Mouse (Mus musculus) heart, postnatal 0 days (tissue): Measurements from ENCODE around the gene Tmem121b.

Experiments used
- CTCF ChIP-seq: IDR thresholded peaks from 2 replicates; pipeline ENCODE4 v1.5.1; 2016; ENCODE audit warnings: antibody characterized with exemption, control low read depth, low read depth
- EP300 ChIP-seq: IDR thresholded peaks from 2 replicates; pipeline ENCODE4 v1.6.1; 2016; ENCODE audit warnings: antibody characterized with exemption, low read depth

DNA sequence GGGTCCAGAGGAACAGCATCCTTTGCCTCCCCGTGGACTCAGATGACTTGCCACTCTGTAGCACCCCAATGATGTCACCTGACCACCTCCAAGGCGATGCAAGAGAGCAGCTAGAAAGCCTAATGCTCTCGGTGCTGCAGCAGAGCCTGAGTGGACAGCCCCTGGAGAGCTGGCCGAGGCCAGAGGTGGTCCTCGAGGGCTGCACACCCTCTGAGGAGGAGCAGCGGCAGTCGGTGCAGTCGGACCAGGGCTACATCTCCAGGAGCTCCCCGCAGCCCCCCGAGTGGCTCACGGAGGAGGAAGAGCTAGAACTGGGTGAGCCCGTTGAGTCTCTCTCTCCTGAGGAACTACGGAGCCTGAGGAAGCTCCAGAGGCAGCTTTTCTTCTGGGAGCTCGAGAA is 11.6 kb downstream of the Tmem121b start:
- TF ChIP-seq CTCF: no peak
- no peak for TF ChIP-seq EP300
